Mouse (Mus musculus): Measurements from ENCODE around the gene Tbl2.

The Tbl2 gene

GRCm38 (mm10) chr5:135148715-135149052 lies 773 bp upstream of the Tbl2 start:
- DNase-seq (ENCODE audit: low read depth, low spot score) = no peak

- no peak for DNase-seq (ENCODE audit: low read depth, low spot score)
These were observed 342 bp downstream of the Tbl2 start for GRCm38 (mm10) chr5:135149820-135150178.

- peak; percentile 69 for DNase-seq (ENCODE audit: low read depth, low spot score)
These were observed 7.0 kb downstream of the Tbl2 start for GRCm38 (mm10) chr5:135156496-135156895.

- DNase-seq (ENCODE audit: low read depth, low spot score) = no peak
These were observed 11.8 kb downstream of the Tbl2 start for GRCm38 (mm10) chr5:135161221-135161620.

- DNase-seq (ENCODE audit: low read depth, low spot score) = no peak
These were observed 12.2 kb downstream of the Tbl2 start for GRCm38 (mm10) chr5:135161650-135162049.

- no peak for DNase-seq (ENCODE audit: low read depth, low spot score)
These were observed 12.9 kb downstream of the Tbl2 start for GRCm38 (mm10) chr5:135162361-135162760.

- no peak for DNase-seq (ENCODE audit: low read depth, low spot score)
These were observed 13.4 kb downstream of the Tbl2 start for GRCm38 (mm10) chr5:135162821-135163220.

GRCm38 (mm10) chr5:135166909-135167308 lies 17.5 kb downstream of the Tbl2 start:
- DNase-seq (ENCODE audit: low read depth, low spot score) = peak; percentile 49

- no peak for DNase-seq (ENCODE audit: low read depth, low spot score)
These were observed 18.0 kb downstream of the Tbl2 start for GRCm38 (mm10) chr5:135167469-135167868.

- peak; percentile 98 for DNase-seq (ENCODE audit: low read depth, low spot score)
These were observed 18.9 kb downstream of the Tbl2 start, which contains the start of gene Bcl7b for GRCm38 (mm10) chr5:135168063-135169062. Gene Bcl7b (plus strand): TSS chr5:135168283.

GRCm38 (mm10) chr5:135169479-135169878 lies 20.0 kb downstream of the Tbl2 start:
- no peak for DNase-seq (ENCODE audit: low read depth, low spot score)

- DNase-seq (ENCODE audit: low read depth, low spot score) = no peak
These were observed 22.3 kb downstream of the Tbl2 start for GRCm38 (mm10) chr5:135171688-135172220.

- DNase-seq (ENCODE audit: low read depth, low spot score) = no peak
These were observed 23.5 kb downstream of the Tbl2 start for GRCm38 (mm10) chr5:135172986-135173385.

- DNase-seq (ENCODE audit: low read depth, low spot score) = peak; percentile 57
These were observed 25.6 kb downstream of the Tbl2 start for GRCm38 (mm10) chr5:135175086-135175485.

- no peak for DNase-seq (ENCODE audit: low read depth, low spot score)
These were observed 29.1 kb downstream of the Tbl2 start for GRCm38 (mm10) chr5:135178523-135178922.

- no peak for DNase-seq (ENCODE audit: low read depth, low spot score)
These were observed 29.5 kb downstream of the Tbl2 start for GRCm38 (mm10) chr5:135178996-135179395.

- DNase-seq (ENCODE audit: low read depth, low spot score) = no peak
These were observed 30.2 kb downstream of the Tbl2 start for GRCm38 (mm10) chr5:135179616-135180015.

- DNase-seq (ENCODE audit: low read depth, low spot score) = no peak
These were observed 31.3 kb downstream of the Tbl2 start for GRCm38 (mm10) chr5:135180796-135181195.

- DNase-seq (ENCODE audit: low read depth, low spot score) = no peak
These were observed 32.3 kb downstream of the Tbl2 start for GRCm38 (mm10) chr5:135181776-135182175.

GRCm38 (mm10) chr5:135183131-135183861 lies 33.8 kb downstream of the Tbl2 start:
- peak; percentile 88 for DNase-seq (ENCODE audit: low read depth, low spot score)

GRCm38 (mm10) chr5:135185016-135185415 lies 35.6 kb downstream of the Tbl2 start:
- DNase-seq (ENCODE audit: low read depth, low spot score) = no peak

GRCm38 (mm10) chr5:135185596-135185995 lies 36.1 kb downstream of the Tbl2 start:
- peak; percentile 82 for DNase-seq (ENCODE audit: low read depth, low spot score)

Measured in ES-CJ7 (cell line).